Mouse (Mus musculus): ENCODE data around the gene Cntnap5a. TPM values are rescaled to one million over a fixed set of nuclear protein-coding genes. Genes with fewer than 3 reads are reported as not detected.

The Cntnap5a gene
- polyA plus RNA-seq (2012; rRNA removed) = 7.7 and 8.3 TPM in 2 replicates

DNA sequence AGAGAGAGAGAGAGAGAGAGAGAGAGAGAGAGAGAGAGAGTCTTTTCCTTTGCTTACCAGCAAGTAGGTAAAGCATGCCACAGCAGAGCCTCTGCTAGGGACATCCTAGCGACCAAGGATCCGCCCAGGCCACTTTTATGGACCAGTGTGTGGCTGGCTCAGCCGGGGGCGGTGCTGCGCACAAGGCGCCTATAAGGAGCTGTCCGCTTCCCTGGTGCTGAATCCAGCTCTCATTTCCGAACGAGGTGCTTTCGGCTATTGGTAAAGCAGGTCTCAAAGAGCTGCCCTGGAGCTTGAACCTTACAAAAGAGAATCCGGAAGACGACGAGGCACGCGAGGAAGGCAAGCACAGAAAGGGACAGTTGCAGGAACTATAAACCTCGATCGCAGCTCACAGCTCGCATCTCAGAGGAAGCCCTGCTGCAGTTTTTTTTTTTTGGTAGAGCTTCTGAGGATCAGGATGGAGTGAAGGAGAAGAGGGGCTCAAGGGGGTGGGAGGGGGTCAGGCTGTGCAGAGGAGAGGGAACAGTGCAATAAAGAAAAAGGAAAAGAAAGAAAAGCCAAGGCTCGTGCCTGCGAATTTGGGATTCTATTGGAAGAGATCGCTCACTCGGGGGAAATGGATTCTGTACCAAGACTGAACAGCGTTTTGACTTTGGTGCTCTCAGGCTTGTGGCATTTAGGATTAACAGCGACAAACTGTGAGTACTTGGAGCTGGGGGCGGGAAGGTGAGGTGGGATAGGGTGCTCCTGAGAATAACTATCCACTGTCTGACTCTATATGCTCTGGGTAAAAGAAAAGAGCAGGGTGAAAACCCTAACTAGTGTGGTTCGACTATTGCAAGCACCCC lies at the start of gene Cntnap5a:
Gene Cntnap5a, plus strand, starts transcription at position 239 of the 851 bp plus-strand sequence.

